Mouse (Mus musculus): ENCODE measurements around the gene Ndufa13.

DNA sequence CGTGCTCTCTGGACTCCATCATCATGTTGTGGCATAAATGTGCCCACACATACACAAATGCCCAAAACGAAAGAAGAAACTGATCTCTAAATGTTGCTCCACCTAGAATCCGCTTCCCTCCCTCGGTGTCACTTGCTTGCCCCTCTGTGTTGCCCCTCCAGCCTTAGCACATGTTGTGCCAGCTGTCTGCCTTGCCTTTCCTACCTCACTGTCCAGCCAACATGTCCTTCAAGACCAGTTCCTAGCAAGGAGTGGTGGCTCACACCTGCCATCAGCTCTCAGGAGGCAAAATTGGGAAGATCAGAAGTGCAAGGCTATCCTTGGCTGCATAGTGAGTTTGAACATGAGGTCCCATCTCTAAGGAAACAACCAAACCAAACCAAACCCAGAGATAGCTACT lies 25.0 kb downstream of the Ndufa13 start:
- no peak for TF ChIP-seq CTCF (IDR thresholded peaks at IDR 0.05; ENCODE audit: low read depth)
- TF ChIP-seq EP300 (IDR thresholded peaks at IDR 0.05; ENCODE audit: low read depth) = no peak
